Mouse (Mus musculus) erythroblast, embryonic 14.5 days (primary cell): ENCODE data around the gene Nfia.

Source experiments
- GATA1 ChIP-seq: IDR thresholded peaks from 2 replicates; pipeline ENCODE4 v1.6.1; 2012; ENCODE audit warnings: low read length, inconsistent platforms, mixed read lengths
- TAL1 ChIP-seq: IDR thresholded peaks from 3 replicates; pipeline ENCODE4 v1.6.1; 2012; ENCODE audit warnings: low read length, inconsistent platforms, mixed read lengths

- TF ChIP-seq GATA1 (no peak), TAL1 (no peak)
Measured at GRCm38 (mm10) chr4:97886220-97886619, 113.7 kb downstream of the Nfia start.
